Mouse (Mus musculus) olfactory bulb, adult 2 months (tissue): ENCODE data around the gene Pou2f1. TPM values are rescaled to one million over a fixed set of nuclear protein-coding genes. Genes with fewer than 3 reads are reported as not detected.

Experiments used
- H3K27ac ChIP-seq: fragments of 200-500 bp; 2 replicates; pipeline ENCODE4 v1.5.1; 2012; ENCODE audit warnings: low read depth, low read length; ENCODE audit not compliant: insufficient read depth
- H3K4me1 ChIP-seq: fragments of 200-500 bp; 2 replicates; pipeline ENCODE4 v1.6.1; 2012; ENCODE audit warnings: low read length; ENCODE audit not compliant: control insufficient read depth, insufficient read depth
- H3K4me3 ChIP-seq: fragments of 200-500 bp; 2 replicates; pipeline ENCODE4 v1.5.1; 2012; ENCODE audit warnings: mild to moderate bottlenecking, low read depth, low read length, moderate library complexity; ENCODE audit not compliant: insufficient read depth
- CTCF ChIP-seq: fragments of 200-500 bp; IDR thresholded peaks from 2 replicates; pipeline ENCODE4 v1.5.1; 2012; ENCODE audit warnings: low read depth, mild to moderate bottlenecking, low read length, moderate library complexity; ENCODE audit not compliant: insufficient read depth
- POLR2A ChIP-seq: fragments of 200-500 bp; IDR thresholded peaks from 2 replicates; pipeline ENCODE4 v1.6.1; 2012; ENCODE audit warnings: mild to moderate bottlenecking, low read depth, low read length, moderate library complexity; ENCODE audit not compliant: insufficient read depth
- WGBS: fragments of 180-500 bp; shearing (Covaris S2); methylation state at CpG from one replicate; pipeline ENCODE4 v1.1.7; 2018; 5-methylcytosine and 5-hydroxymethylcytosine counted together
- polyA plus RNA-seq: library from polyadenylated mRNA; stranded (reverse); fragments of >200 nt; gene quantifications from 2 replicates; pipeline ENCODE4 v1.2.4, GENCODE M21; 2012; ENCODE audit warnings: low replicate concordance; ENCODE audit not compliant: missing spikeins, insufficient read depth, insufficient read length

The Pou2f1 gene
- polyA plus RNA-seq, 1 experiment: not detected

DNA sequence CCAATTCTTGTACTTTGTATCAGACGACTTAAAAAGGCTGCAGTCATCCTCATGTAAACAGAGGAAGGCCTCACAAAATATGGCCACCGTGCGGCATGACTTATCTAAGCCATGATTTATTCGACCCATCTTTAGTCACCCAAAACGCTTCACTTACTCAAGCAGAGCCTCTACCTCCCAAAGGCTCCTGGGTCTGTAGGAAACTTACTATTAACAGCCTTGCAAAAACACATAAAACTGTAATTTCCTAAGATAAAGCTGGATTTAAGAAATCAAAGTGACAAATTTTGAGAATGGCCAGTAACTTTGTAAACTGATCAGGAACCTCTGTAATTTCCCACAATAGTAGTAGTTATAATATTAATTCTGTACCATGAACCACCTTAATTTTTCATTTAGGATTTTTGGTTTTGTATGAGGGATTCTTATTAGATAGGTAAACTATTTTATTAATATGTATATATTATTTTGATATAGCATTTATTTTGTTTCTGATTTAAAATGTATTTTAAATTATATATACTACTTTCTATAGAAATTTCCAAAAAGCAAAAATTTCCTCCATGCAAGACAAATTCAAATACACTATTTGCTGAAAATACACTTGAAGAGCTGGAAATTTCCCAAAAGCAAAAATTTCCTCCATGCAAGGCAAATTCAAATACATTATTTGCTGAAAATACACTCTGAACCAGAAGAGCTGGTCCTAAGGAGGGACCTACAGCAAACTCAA is 68.4 kb downstream of the Pou2f1 start:
- Histone ChIP-seq H3K4me1 (no peaks in the 10 kb centered on the region), H3K27ac (peak overlapping the region; percentile 39; the same call in 1 of the 2 replicates), H3K4me3 (no peak overlapping the region)
- TF ChIP-seq CTCF (no peak), POLR2A (no peak)
- WGBS: 46% methylated on average over 5 of the region's 5 CpGs

DNA sequence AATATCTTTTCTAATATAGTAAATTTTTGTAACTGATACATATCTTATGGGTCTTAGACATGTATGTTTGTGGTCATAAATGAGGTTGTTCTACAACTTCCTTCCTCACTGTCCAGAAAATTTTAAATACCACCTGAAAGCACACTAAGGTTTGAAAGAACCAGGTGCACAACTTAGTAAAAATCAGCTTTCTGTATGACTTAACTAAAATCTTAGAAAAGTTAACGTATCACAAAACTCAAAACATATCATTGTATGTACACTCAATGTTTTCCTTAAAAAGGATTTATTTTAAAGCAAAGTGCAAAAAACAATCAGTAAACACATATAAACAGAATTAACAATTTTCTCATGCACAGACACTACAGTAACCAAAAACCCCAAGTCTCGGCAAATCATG is 69.6 kb downstream of the Pou2f1 start:
- WGBS: 89% methylated on average over 2 of the region's 2 CpGs
- TF ChIP-seq CTCF (no peak), POLR2A (no peak)
- Histone ChIP-seq H3K4me1 (no peaks in the 10 kb centered on the region), H3K27ac (no peak overlapping the region), H3K4me3 (no peak overlapping the region)

DNA sequence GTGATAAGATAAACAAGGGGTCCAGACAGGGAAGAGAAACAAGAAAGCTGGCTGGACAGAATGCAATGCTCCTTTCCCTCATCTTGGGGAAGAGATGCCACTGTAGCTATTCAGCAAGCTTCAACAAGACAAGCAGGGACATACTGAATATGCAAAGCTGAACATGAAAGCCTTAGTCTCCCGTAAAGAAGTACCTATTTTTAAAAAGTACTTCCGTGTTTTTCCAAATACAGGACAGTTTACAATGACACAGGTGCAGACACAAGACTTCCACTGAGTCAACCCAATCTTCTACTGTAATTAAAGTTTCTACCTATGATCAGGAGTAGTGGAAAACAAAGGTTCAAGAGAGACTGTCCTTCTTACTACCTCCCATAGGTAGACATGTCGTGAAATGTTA is 72.0 kb downstream of the Pou2f1 start:
- TF ChIP-seq CTCF (no peak), POLR2A (no peak)
- 53% methylated on average over 3 of the region's 3 CpGs for WGBS
- Histone ChIP-seq H3K27ac (no peak overlapping the region), H3K4me3 (no peak overlapping the region), H3K4me1 (no peaks in the 10 kb centered on the region)

DNA sequence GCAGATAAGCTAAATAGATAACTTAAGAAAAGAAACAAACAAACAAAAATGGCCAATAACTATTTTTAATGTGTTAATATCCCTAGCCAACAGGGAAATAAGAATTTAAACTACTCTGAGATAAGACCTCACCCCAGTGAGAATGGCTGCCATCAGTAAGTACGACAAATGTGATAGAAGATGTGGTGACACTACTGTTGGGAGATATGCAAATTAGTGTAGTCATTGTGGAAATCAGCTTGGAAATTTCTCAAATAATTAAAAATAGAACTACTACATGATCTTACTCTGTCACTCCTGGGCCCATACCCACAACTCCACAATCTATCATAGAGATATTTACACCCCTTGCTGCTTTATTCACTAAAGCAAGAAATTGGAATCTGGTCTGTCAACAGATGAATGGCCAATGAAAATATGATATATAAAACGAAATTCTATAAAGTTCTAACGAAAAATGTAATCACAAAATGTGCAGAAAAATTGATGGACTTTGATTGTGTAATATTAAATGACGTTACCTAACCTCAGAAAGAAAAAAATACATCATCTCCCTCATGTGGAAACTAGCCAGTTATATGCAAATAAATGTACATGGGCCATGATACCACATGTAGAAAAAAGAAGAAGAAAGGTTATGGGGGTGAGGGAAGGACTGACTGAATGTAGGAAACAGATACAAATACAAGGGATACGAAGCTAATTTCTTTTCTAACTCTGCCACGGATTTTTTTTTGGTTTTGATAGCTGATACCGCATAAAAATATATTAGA is 74.8 kb downstream of the Pou2f1 start:
- H3K27ac ChIP-seq: no peak overlapping the region
- no peaks in the 10 kb centered on the region for H3K4me1 ChIP-seq
- TF ChIP-seq CTCF (no peak), POLR2A (no peak)
- H3K4me3 ChIP-seq: no peak overlapping the region
- 87% methylated on average over 7 of the region's 7 CpGs for WGBS

DNA sequence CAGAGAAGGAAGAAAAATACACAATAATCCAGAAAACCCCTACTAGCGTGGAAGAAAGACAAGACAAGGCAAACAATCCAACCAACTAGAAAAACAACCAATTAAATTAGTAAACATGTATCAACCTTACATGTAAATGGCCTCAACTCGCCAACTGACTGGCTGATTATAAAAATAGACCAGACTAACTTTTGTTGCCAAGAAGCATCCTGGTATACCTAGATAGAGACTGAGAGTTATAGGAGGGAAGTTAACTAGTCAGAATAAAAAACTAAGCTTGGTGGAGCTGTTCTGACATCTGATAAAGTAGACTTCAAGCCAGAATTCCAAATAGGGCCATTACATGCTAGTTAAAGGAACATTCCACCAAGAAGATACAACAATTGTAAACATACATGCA is 77.3 kb downstream of the Pou2f1 start:
- TF ChIP-seq POLR2A (no peak), CTCF (no peak)
- 84% methylated on average over 2 of the region's 2 CpGs for WGBS
- Histone ChIP-seq H3K27ac (no peak overlapping the region), H3K4me1 (no peaks in the 10 kb centered on the region), H3K4me3 (no peak overlapping the region)

DNA sequence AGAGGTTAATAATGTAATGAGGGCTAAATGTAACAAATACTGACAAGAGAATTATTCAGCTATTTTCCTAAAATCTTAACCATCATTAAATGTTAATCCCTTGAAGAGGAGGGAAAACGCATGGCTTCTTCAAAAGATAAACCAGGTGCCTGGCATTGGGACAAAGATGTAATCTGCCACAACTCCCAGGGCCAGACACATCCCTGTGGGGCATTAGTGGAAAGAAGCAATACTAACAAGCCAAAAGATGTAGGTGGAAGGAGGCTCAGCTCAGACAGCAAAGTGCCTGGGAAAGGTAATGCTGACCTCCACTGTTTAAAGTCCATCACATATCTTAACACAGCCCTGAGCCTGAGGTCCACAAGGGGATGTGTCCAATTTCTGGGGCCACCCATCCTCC is 80.0 kb downstream of the Pou2f1 start:
- WGBS: 73% methylated on average over 1 of the region's 1 CpGs
- Histone ChIP-seq H3K4me3 (no peak overlapping the region), H3K4me1 (no peaks in the 10 kb centered on the region), H3K27ac (no peak overlapping the region)
- no peak for TF ChIP-seq POLR2A
- no peak for TF ChIP-seq CTCF

DNA sequence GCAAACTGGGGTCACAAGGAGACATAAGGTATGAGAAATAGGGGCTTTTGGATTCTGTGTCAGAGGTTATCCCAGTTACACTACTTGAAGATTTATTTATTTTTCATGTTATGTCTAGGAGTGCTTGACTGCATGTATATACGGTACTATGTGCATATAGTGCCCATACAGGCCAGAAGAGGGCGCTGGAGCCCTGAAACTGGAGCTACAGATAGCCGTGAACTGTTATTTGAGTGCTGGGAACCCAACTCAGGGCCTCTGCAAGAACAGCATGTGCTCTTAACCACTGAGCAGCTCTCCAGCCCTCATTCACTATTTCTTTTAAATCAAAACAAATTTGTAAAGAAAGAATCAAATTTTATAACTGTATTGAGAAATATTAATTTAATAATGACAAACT is 81.5 kb downstream of the Pou2f1 start:
- TF ChIP-seq CTCF (no peak), POLR2A (no peak)
- 85% methylated on average over 3 of the region's 3 CpGs for WGBS
- H3K4me3 ChIP-seq: no peak overlapping the region
- H3K4me1 ChIP-seq: no peaks in the 10 kb centered on the region
- H3K27ac ChIP-seq: no peak overlapping the region

DNA sequence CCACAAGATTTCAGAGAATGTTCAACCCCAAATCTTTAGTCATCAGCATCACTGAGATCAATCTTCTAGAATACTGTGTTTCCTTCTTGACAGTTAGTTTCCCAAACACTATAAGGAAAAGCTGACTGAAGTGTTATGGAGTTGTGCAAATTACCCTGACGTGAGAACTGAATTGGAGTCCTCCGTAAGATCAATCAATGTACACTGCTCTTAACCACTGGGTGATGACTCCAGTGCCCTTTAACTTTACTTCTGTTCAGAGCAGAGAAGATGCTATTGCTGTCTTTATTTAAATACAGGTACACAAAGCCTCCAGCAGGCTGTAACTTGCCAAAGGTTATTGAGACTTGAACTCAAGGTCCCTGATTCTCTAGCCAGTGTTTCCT is 88.1 kb downstream of the Pou2f1 start:
- no peaks in the 10 kb centered on the region for H3K4me1 ChIP-seq
- no peak overlapping the region for H3K4me3 ChIP-seq
- no peak for TF ChIP-seq POLR2A
- no peak for TF ChIP-seq CTCF
- 49% methylated on average over 2 of the region's 2 CpGs for WGBS
- no peak overlapping the region for H3K27ac ChIP-seq

DNA sequence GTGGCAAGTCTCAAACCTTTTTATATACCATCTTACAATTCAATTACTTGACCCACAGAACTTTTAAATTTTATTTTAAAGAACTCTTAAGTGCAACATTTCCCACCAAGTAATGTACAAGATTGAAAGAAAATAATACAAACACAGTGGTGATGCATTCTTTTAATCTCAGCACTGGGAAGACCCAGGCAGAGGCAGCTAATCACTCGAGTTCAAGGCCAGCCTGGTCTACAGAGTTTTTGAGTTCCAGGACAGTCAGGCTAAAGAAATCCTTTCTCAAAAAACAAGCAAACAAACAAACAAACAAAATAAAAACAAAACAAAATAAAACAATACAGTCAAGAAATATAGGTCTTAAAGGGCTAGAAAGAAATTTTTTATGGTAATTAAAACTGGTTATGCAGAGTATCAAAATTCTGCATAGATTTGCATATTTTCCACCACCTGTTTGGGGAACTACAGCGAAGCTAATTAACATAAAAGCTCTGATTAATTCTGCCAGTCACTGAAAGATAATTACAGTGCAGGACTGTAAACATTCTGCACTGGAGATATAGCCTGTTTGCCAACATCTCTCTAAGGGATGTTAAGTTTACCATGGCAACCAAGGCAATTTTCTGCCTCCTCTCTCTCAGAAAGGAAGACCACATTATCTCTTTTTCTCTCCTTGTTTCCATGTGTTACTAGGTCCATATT is 88.6 kb downstream of the Pou2f1 start:
- TF ChIP-seq POLR2A (no peak), CTCF (no peak)
- Histone ChIP-seq H3K27ac (no peak overlapping the region), H3K4me1 (no peaks in the 10 kb centered on the region), H3K4me3 (no peak overlapping the region)
- 26% methylated on average over 2 of the region's 2 CpGs for WGBS
